Mouse (Mus musculus): ENCODE results near the gene Atrx. TPM values are rescaled to one million over a fixed set of nuclear protein-coding genes. Genes with fewer than 3 reads are reported as not detected.
"Not testable (repeated sequence)": the region's sequence is repeated elsewhere in the genome, so short reads cannot be mapped to it uniquely, and the experiment has no call there.

Gene Atrx
- 203 and 219 TPM in 2 replicates for polyA plus RNA-seq (2016; fragmentation: Nextera tagmentation; extraction: Ambion mirVana)

- peak; percentile 94 for ATAC-seq (ENCODE audit: low FRiP score, low read depth)
- H3K9me3 ChIP-seq = no peaks in the 10 kb centered on the region
- 24% methylated on average over 42 of the region's 42 CpGs for WGBS
Measured at GRCm38 (mm10) chrX:105928861-105929477, at the start of gene Atrx. TSS of gene Atrx (minus strand) at chrX:105929403.

GRCm38 (mm10) chrX:105957091-105957490, 27.9 kb upstream of the Atrx start:
- not testable (repeated sequence) for H3K36me3 ChIP-seq; H3K9me3 ChIP-seq; ATAC-seq (ENCODE audit: low FRiP score, low read depth); H3K4me2 ChIP-seq (replicated peaks); H3K27me3 ChIP-seq (replicated peaks); H3K27ac ChIP-seq; H3K9ac ChIP-seq; H3K4me1 ChIP-seq; H3K4me3 ChIP-seq
- WGBS = 74% methylated on average over 14 of the region's 14 CpGs

More at GRCm38 (mm10) chrX:105928861-105929477, at the start of gene Atrx:
- Histone ChIP-seq H3K36me3 (no peaks in the 10 kb centered on the region), H3K27me3 (replicated peaks) (no peaks in the 10 kb centered on the region), H3K4me2 (replicated peaks) (peak within 1 kb of the TSS; percentile 58), H3K4me3 (peak within 1 kb of the TSS; percentile 59), H3K9ac (peak within 1 kb of the TSS; percentile 87), H3K4me1 (peaks cover 2% of the 10 kb centered on the region; the same call in 1 of the 2 replicates), H3K27ac (peak within 1 kb of the TSS; percentile 82)

GRCm38 (mm10) chrX:105953999-105954398, 24.8 kb upstream of the Atrx start:
- WGBS = 89% methylated on average over 2 of the region's 2 CpGs
- Histone ChIP-seq H3K4me3 (no peak overlapping the region), H3K9ac (no peak overlapping the region), H3K27me3 (replicated peaks) (no peaks in the 10 kb centered on the region), H3K9me3 (no peaks in the 10 kb centered on the region), H3K36me3 (no peaks in the 10 kb centered on the region), H3K4me1 (no peaks in the 10 kb centered on the region), H3K4me2 (replicated peaks) (no peak overlapping the region), H3K27ac (no peak overlapping the region)
- no peak for ATAC-seq (ENCODE audit: low FRiP score, low read depth)

- ATAC-seq (ENCODE audit: low FRiP score, low read depth) = no peak
- WGBS = 73% methylated on average over 1 of the region's 1 CpGs
- no peaks in the 10 kb centered on the region for H3K4me1 ChIP-seq
- H3K9ac ChIP-seq = no peak overlapping the region
- no peaks in the 10 kb centered on the region for H3K27me3 ChIP-seq (replicated peaks)
- no peak overlapping the region for H3K27ac ChIP-seq
- H3K9me3 ChIP-seq = no peaks in the 10 kb centered on the region
- no peaks in the 10 kb centered on the region for H3K36me3 ChIP-seq
- H3K4me3 ChIP-seq = no peak overlapping the region
- no peak overlapping the region for H3K4me2 ChIP-seq (replicated peaks)
Measured at GRCm38 (mm10) chrX:105946357-105946756, 17.2 kb upstream of the Atrx start.

GRCm38 (mm10) chrX:105939245-105939644, 10.0 kb upstream of the Atrx start:
- H3K9me3 ChIP-seq = no peaks in the 10 kb centered on the region
- ATAC-seq (ENCODE audit: low FRiP score, low read depth) = no peak
- H3K4me2 ChIP-seq (replicated peaks) = no peak overlapping the region
- H3K27ac ChIP-seq = no peak overlapping the region
- no peak overlapping the region for H3K4me3 ChIP-seq
- 85% methylated on average over 7 of the region's 7 CpGs for WGBS
- no peaks in the 10 kb centered on the region for H3K4me1 ChIP-seq
- no peaks in the 10 kb centered on the region for H3K36me3 ChIP-seq
- H3K9ac ChIP-seq = no peak overlapping the region
- H3K27me3 ChIP-seq (replicated peaks) = no peaks in the 10 kb centered on the region

GRCm38 (mm10) chrX:105937736-105938135, 8.5 kb upstream of the Atrx start:
- H3K4me3 ChIP-seq = no peak overlapping the region
- no peak overlapping the region for H3K27ac ChIP-seq
- no peak overlapping the region for H3K9ac ChIP-seq
- no peaks in the 10 kb centered on the region for H3K9me3 ChIP-seq
- H3K4me2 ChIP-seq (replicated peaks) = no peak overlapping the region
- no peaks in the 10 kb centered on the region for H3K27me3 ChIP-seq (replicated peaks)
- no peaks in the 10 kb centered on the region for H3K36me3 ChIP-seq
- ATAC-seq (ENCODE audit: low FRiP score, low read depth) = no peak
- H3K4me1 ChIP-seq = no peaks in the 10 kb centered on the region
- 68% methylated on average over 2 of the region's 2 CpGs for WGBS

GRCm38 (mm10) chrX:105934341-105934740, 5.1 kb upstream of the Atrx start:
- H3K9ac ChIP-seq = no peak overlapping the region
- ATAC-seq (ENCODE audit: low FRiP score, low read depth) = no peak
- no peak overlapping the region for H3K4me2 ChIP-seq (replicated peaks)
- WGBS = 71% methylated on average over 5 of the region's 5 CpGs
- no peaks in the 10 kb centered on the region for H3K36me3 ChIP-seq
- H3K27me3 ChIP-seq (replicated peaks) = no peaks in the 10 kb centered on the region
- no peaks in the 10 kb centered on the region for H3K4me1 ChIP-seq
- H3K4me3 ChIP-seq = no peak overlapping the region
- H3K27ac ChIP-seq = no peak overlapping the region
- no peaks in the 10 kb centered on the region for H3K9me3 ChIP-seq

- Histone ChIP-seq H3K27me3 (replicated peaks) (no peaks in the 10 kb centered on the region), H3K4me2 (replicated peaks) (peak overlapping the region; percentile 43; the same call in 1 of the 2 replicates), H3K4me3 (no peak overlapping the region), H3K9me3 (no peaks in the 10 kb centered on the region), H3K4me1 (peaks cover 2% of the 10 kb centered on the region; the same call in 1 of the 2 replicates), H3K27ac (no peak overlapping the region), H3K36me3 (no peaks in the 10 kb centered on the region), H3K9ac (no peak overlapping the region)
- peak; percentile 48 for ATAC-seq (ENCODE audit: low FRiP score, low read depth)
- WGBS = 38% methylated on average over 8 of the region's 8 CpGs
Measured at GRCm38 (mm10) chrX:105929478-105930038, 355 bp upstream of the Atrx start.

- peak overlapping the region; percentile 58 for H3K4me2 ChIP-seq (replicated peaks)
- H3K36me3 ChIP-seq = no peaks in the 10 kb centered on the region
- H3K27ac ChIP-seq = peak overlapping the region; percentile 82
- H3K9me3 ChIP-seq = no peaks in the 10 kb centered on the region
- peaks cover 2% of the 10 kb centered on the region; the same call in 1 of the 2 replicates for H3K4me1 ChIP-seq
- peak overlapping the region; percentile 59 for H3K4me3 ChIP-seq
- peak; percentile 76 for ATAC-seq (ENCODE audit: low FRiP score, low read depth)
- 28% methylated on average over 47 of the region's 69 CpGs for WGBS
- no peaks in the 10 kb centered on the region for H3K27me3 ChIP-seq (replicated peaks)
- H3K9ac ChIP-seq = peak overlapping the region; percentile 87
Measured at GRCm38 (mm10) chrX:105927941-105928860, 1.0 kb downstream of the Atrx start.

- ATAC-seq (ENCODE audit: low FRiP score, low read depth) = no peak
- no peaks in the 10 kb centered on the region for H3K36me3 ChIP-seq
- H3K27ac ChIP-seq = no peak overlapping the region
- H3K4me1 ChIP-seq = peaks cover 2% of the 10 kb centered on the region; the same call in 1 of the 2 replicates
- H3K4me3 ChIP-seq = no peak overlapping the region
- WGBS = 82% methylated on average over 12 of the region's 12 CpGs
- no peak overlapping the region for H3K9ac ChIP-seq
- no peaks in the 10 kb centered on the region for H3K27me3 ChIP-seq (replicated peaks)
- H3K4me2 ChIP-seq (replicated peaks) = peak overlapping the region; percentile 58
- no peaks in the 10 kb centered on the region for H3K9me3 ChIP-seq
Measured at GRCm38 (mm10) chrX:105926121-105926735, 3.0 kb downstream of the Atrx start.

GRCm38 (mm10) chrX:105924326-105925070, 4.7 kb downstream of the Atrx start:
- WGBS = 88% methylated on average over 5 of the region's 5 CpGs
- H3K4me1 ChIP-seq = peaks cover 2% of the 10 kb centered on the region; the same call in 1 of the 2 replicates
- no peak overlapping the region for H3K4me2 ChIP-seq (replicated peaks)
- no peaks in the 10 kb centered on the region for H3K9me3 ChIP-seq
- ATAC-seq (ENCODE audit: low FRiP score, low read depth) = no peak
- no peaks in the 10 kb centered on the region for H3K36me3 ChIP-seq
- H3K27me3 ChIP-seq (replicated peaks) = no peaks in the 10 kb centered on the region
- no peak overlapping the region for H3K4me3 ChIP-seq
- no peak overlapping the region for H3K9ac ChIP-seq
- no peak overlapping the region for H3K27ac ChIP-seq

All from neural tube, embryonic 12.5 days (tissue).